Comparison of ENCODE assay signal across 26 mouse cellular contexts in genomic region chr7:130625361-130625760, GRCm38 (mm10). TPM values are rescaled to one million over a fixed set of nuclear protein-coding genes. Genes with fewer than 3 reads are reported as not detected.
DNase-seq lines count a peak whose midpoint lies in the region; ATAC-seq and TF ChIP-seq lines count a peak whose summit lies in the region.
"Had no signal": no experiment of that assay in that cellular context is flagged by ENCODE, and none has a peak within 500 bp of the region (broad histone marks: within the 10 kb centered on the region; RNA-seq: fewer than 3 reads in every experiment).

No protein-coding gene starts in this region.

- H3K27me3 ChIP-seq in heart, embryonic 13.5 days (replicated peaks) = peaks cover 12% of the 10 kb centered on the region
- H3K27me3 ChIP-seq in G1E (ENCODE audit: insufficient read depth, low read length) = no peaks in the 10 kb centered on the region; the same call in 1 of the 2 replicates
- H3K27me3 ChIP-seq: hindbrain, embryonic 15.5 days; intestine, embryonic 15.5 days; limb, embryonic 12.5 days; neural tube, embryonic 12.5 days had no signal

- no peak overlapping the region for H3K27ac ChIP-seq in heart, embryonic 13.5 days (replicated peaks)
- H3K27ac ChIP-seq: hindbrain, embryonic 15.5 days; intestine, embryonic 15.5 days; layer of hippocampus, adult 2 months; limb, embryonic 12.5 days; neural tube, embryonic 12.5 days had no signal

- DNase-seq in cerebellum, adult 11-12 months = peak; percentile 38
- no peak for DNase-seq in heart, adult 18-20 months
- DNase-seq in G1E (ENCODE audit: low spot score) = no peak
- peak; percentile 42 for DNase-seq in cerebellum, postnatal 25 days
- DNase-seq in thymus, postnatal 25 days = no peak
- DNase-seq in layer of hippocampus, adult 8-10 months (ENCODE audit: low spot score in 2 of 2) = no peak
- DNase-seq: adrenal gland, postnatal 36 days; gastrocnemius, postnatal 25 days; kidney, adult 8-10 months; kidney, postnatal 10 days; layer of hippocampus, postnatal 36 days; lung, adult 2 months; lung, postnatal 14 days; midbrain, embryonic 14.5 days; retina, postnatal 1 day; spleen, adult 18-20 months had no signal

- H3K4me1 ChIP-seq in heart, embryonic 13.5 days = peaks cover 43% of the 10 kb centered on the region
- no peaks in the 10 kb centered on the region for H3K4me1 ChIP-seq in G1E (ENCODE audit: insufficient read depth, low read depth, low read length)
- H3K4me1 ChIP-seq: hindbrain, embryonic 15.5 days; limb, embryonic 12.5 days; megakaryocyte, embryonic 14.5 days; neural tube, embryonic 12.5 days had no signal

- WGBS in heart, embryonic 13.5 days = 72% methylated on average over 7 of the region's 7 CpGs

- no peak for TF ChIP-seq CTCF in G1E (IDR thresholded peaks at IDR 0.05; ENCODE audit: low read depth, low read length)

- H3K9ac ChIP-seq in heart, embryonic 13.5 days = 0 out of 2 replicates have a peak overlapping the region, but pooled peaks have one; percentile 52
- H3K9ac ChIP-seq: hindbrain, embryonic 15.5 days; intestine, embryonic 15.5 days; limb, embryonic 12.5 days; neural tube, embryonic 12.5 days had no signal

- no peak overlapping the region; the same call in 1 of the 2 replicates for H3K4me2 ChIP-seq in heart, embryonic 13.5 days
- H3K4me2 ChIP-seq: hindbrain, embryonic 15.5 days; intestine, embryonic 15.5 days; limb, embryonic 12.5 days; liver, embryonic 11.5 days; neural tube, embryonic 12.5 days had no signal

- no peak for ATAC-seq in cerebellum, adult (ENCODE audit: insufficient number of reproducible peaks, low FRiP score, low TSS enrichment)
- no peak for ATAC-seq in heart, embryonic 13.5 days (ENCODE audit: extremely low read depth, insufficient number of reproducible peaks, low FRiP score, low TSS enrichment)
- ATAC-seq in G1E (ENCODE audit: extremely low read depth, insufficient number of reproducible peaks, low FRiP score, poor library complexity, severe bottlenecking) = no peak
- ATAC-seq: forebrain, embryonic 16.5 days; intestine, embryonic 15.5 days had no signal

- H3K9me3 ChIP-seq in heart, embryonic 13.5 days = no peaks in the 10 kb centered on the region
- peaks cover 67% of the 10 kb centered on the region for H3K9me3 ChIP-seq in G1E (replicated peaks)
- H3K9me3 ChIP-seq: hindbrain, embryonic 15.5 days; intestine, embryonic 15.5 days; limb, embryonic 12.5 days; megakaryocyte, embryonic 14.5 days; neural tube, embryonic 12.5 days had no signal

- no peak overlapping the region for H3K4me3 ChIP-seq in heart, embryonic 13.5 days
- H3K4me3 ChIP-seq in G1E (ENCODE audit: low read depth, low read length) = 0 out of 2 replicates have a peak overlapping the region, but pooled peaks have one; percentile 8
- H3K4me3 ChIP-seq: hindbrain, embryonic 15.5 days; intestine, embryonic 15.5 days; layer of hippocampus, adult 2 months; limb, embryonic 12.5 days; megakaryocyte, embryonic 14.5 days; neural tube, embryonic 12.5 days had no signal

- no peaks in the 10 kb centered on the region for H3K36me3 ChIP-seq in heart, embryonic 13.5 days
- H3K36me3 ChIP-seq in G1E (replicated peaks) = no peaks in the 10 kb centered on the region
- H3K36me3 ChIP-seq: hindbrain, embryonic 15.5 days; intestine, embryonic 15.5 days; limb, embryonic 12.5 days; neural tube, embryonic 12.5 days had no signal

RNA-seq across cellular contexts. Expression of gene Tacc2, which starts 48.1 kb away (rescaled TPM):
- polyA plus RNA-seq in heart, embryonic 13.5 days (2015; fragmentation: Nextera tagmentation; extraction: Ambion mirVana) = 40.6 and 42.5 TPM in 2 replicates
- total RNA-seq in heart, adult 18-20 months (2021) = 100 to 1,000 TPM; 317 to 395 TPM
- total RNA-seq in G1E (2014; fragmentation: Nextera tagmentation) = not detected in 2 replicates
- 0.23 and 0.38 TPM in 2 replicates for total RNA-seq in G1E (2017)
- not detected in 2 replicates for polyA plus RNA-seq in G1E (2012)
- 10 to 100 TPM; 73.3 to 82.8 (median 79.4) TPM for total RNA-seq in layer of hippocampus, adult 8-10 months (2022)

RNA-seq across cellular contexts. Expression of gene Nsmce4a, which starts 52.4 kb away (rescaled TPM):
- polyA plus RNA-seq in heart, embryonic 13.5 days (2015; fragmentation: Nextera tagmentation; extraction: Ambion mirVana) = 124 and 134 TPM in 2 replicates
- total RNA-seq in heart, adult 18-20 months (2021) = 10 to 100 TPM; 39.3 to 44.3 TPM
- 75.3 and 77.9 TPM in 2 replicates for total RNA-seq in G1E (2014; fragmentation: Nextera tagmentation)
- 149 and 167 TPM in 2 replicates for total RNA-seq in G1E (2017)
- polyA plus RNA-seq in G1E (2012) = 103 and 120 TPM in 2 replicates
- 10 to 100 TPM; 42.0 to 45.3 (median 43.3) TPM for total RNA-seq in layer of hippocampus, adult 8-10 months (2022)

Comparison
In these comparisons a context has a peak if more than half of its experiments do, and no peak if none do; other contexts are left out.
1. DNase-seq: peak in cerebellum, adult 11-12 months (single experiment) and cerebellum, postnatal 25 days (2 of 2); none in heart, adult 18-20 months (0 of 2), G1E (single experiment), thymus, postnatal 25 days (single experiment) and layer of hippocampus, adult 8-10 months (0 of 2).
2. RNA of gene Tacc2, which starts 48.1 kb away (total RNA-seq): 317 to 395 TPM in heart, adult 18-20 months and 73.3 to 82.8 TPM in layer of hippocampus, adult 8-10 months; 0.23 to 0.38 TPM in G1E; every median in the first group is over 10 times any median in the second.